Mouse (Mus musculus): ENCODE measurements around the gene Ing4. TPM values are rescaled to one million over a fixed set of nuclear protein-coding genes. Genes with fewer than 3 reads are reported as not detected.
"Not testable (repeated sequence)": the region's sequence is repeated elsewhere in the genome, so short reads cannot be mapped to it uniquely, and the experiment has no call there.

Ing4 gene
- polyA plus RNA-seq, 1 experiment from 2014 or later = 153 TPM

- Histone ChIP-seq H3K27ac (no peak within 1 kb of the TSS), H3K4me3 (no peak within 1 kb of the TSS), H3K4me1 (replicated peaks) (no peaks in the 10 kb centered on the region), H3K9me3 (no peaks in the 10 kb centered on the region), H3K36me3 (peaks cover 97% of the 10 kb centered on the region), H3K27me3 (ENCODE audit: insufficient read depth, poor library complexity, severe bottlenecking) (no peaks in the 10 kb centered on the region)
- no peak for DNase-seq (ENCODE audit: low spot score)
- whole genome bisulfite sequencing = 38% methylated on average over 20 of the region's 20 CpGs
Measured at GRCm38 (mm10) chr6:125049678-125050077, 10.1 kb downstream of the Ing4 start, which contains the start of gene Acrbp. Acrbp (plus strand) TSS chr6:125049689.

- Histone ChIP-seq H3K27ac (no peak overlapping the region), H3K36me3 (peaks cover 90% of the 10 kb centered on the region), H3K4me1 (replicated peaks) (no peaks in the 10 kb centered on the region), H3K9me3 (no peaks in the 10 kb centered on the region), H3K27me3 (ENCODE audit: insufficient read depth, poor library complexity, severe bottlenecking) (no peaks in the 10 kb centered on the region), H3K4me3 (no peak overlapping the region)
- peak; percentile 18 for DNase-seq (ENCODE audit: low spot score)
- WGBS = 65% methylated on average over 5 of the region's 5 CpGs
Measured at GRCm38 (mm10) chr6:125051237-125051636, 11.7 kb downstream of the Ing4 start.

- no peaks in the 10 kb centered on the region for H3K27me3 ChIP-seq (ENCODE audit: insufficient read depth, poor library complexity, severe bottlenecking)
- peaks cover 19% of the 10 kb centered on the region for H3K4me1 ChIP-seq (replicated peaks)
- H3K9me3 ChIP-seq = no peaks in the 10 kb centered on the region
- H3K36me3 ChIP-seq = 0 out of 2 replicates have a peak, but pooled peaks cover 2% of the 10 kb centered on the region
- peak; percentile 26 for DNase-seq (ENCODE audit: low spot score)
- no peak overlapping the region for H3K4me3 ChIP-seq
- peak overlapping the region; percentile 77; the same call in 1 of the 2 replicates for H3K27ac ChIP-seq
- WGBS = 28% methylated on average over 6 of the region's 6 CpGs
Measured at GRCm38 (mm10) chr6:125061493-125061892, 21.9 kb downstream of the Ing4 start.

GRCm38 (mm10) chr6:125062511-125062910 is 23.0 kb downstream of the Ing4 start:
- no peak for DNase-seq (ENCODE audit: low spot score)
- no peaks in the 10 kb centered on the region for H3K27me3 ChIP-seq (ENCODE audit: insufficient read depth, poor library complexity, severe bottlenecking)
- H3K9me3 ChIP-seq = no peaks in the 10 kb centered on the region
- H3K4me3 ChIP-seq = no peak overlapping the region
- H3K27ac ChIP-seq = no peak overlapping the region
- 80% methylated on average over 5 of the region's 5 CpGs for WGBS
- no peaks in the 10 kb centered on the region for H3K36me3 ChIP-seq
- peaks cover 19% of the 10 kb centered on the region for H3K4me1 ChIP-seq (replicated peaks)

- no peaks in the 10 kb centered on the region for H3K36me3 ChIP-seq
- no peak overlapping the region for H3K4me3 ChIP-seq
- H3K27me3 ChIP-seq (ENCODE audit: insufficient read depth, poor library complexity, severe bottlenecking) = no peaks in the 10 kb centered on the region
- peaks cover 19% of the 10 kb centered on the region for H3K4me1 ChIP-seq (replicated peaks)
- DNase-seq (ENCODE audit: low spot score) = no peak
- 85% methylated on average over 6 of the region's 6 CpGs for WGBS
- no peaks in the 10 kb centered on the region for H3K9me3 ChIP-seq
- H3K27ac ChIP-seq = no peak overlapping the region
Measured at GRCm38 (mm10) chr6:125063906-125064305, 24.3 kb downstream of the Ing4 start.

GRCm38 (mm10) chr6:125065223-125065622 is 25.7 kb downstream of the Ing4 start:
- WGBS = no CpG with 5 or more reads among the region's 1 CpGs
- not testable (repeated sequence) for H3K36me3 ChIP-seq; DNase-seq (ENCODE audit: low spot score); H3K4me3 ChIP-seq; H3K27me3 ChIP-seq (ENCODE audit: insufficient read depth, poor library complexity, severe bottlenecking); H3K27ac ChIP-seq; H3K9me3 ChIP-seq
- peaks cover 19% of the 10 kb centered on the region for H3K4me1 ChIP-seq (replicated peaks)

GRCm38 (mm10) chr6:125067571-125067995 is 28.0 kb downstream of the Ing4 start, which contains the start of gene Lpar5:
Lpar5 (plus strand) TSS chr6:125067920.
- WGBS = 56% methylated on average over 8 of the region's 8 CpGs
- no peak within 1 kb of the TSS for H3K4me3 ChIP-seq
- H3K36me3 ChIP-seq = no peaks in the 10 kb centered on the region
- H3K4me1 ChIP-seq (replicated peaks) = peaks cover 10% of the 10 kb centered on the region
- DNase-seq (ENCODE audit: low spot score) = no peak
- H3K9me3 ChIP-seq = no peaks in the 10 kb centered on the region
- H3K27ac ChIP-seq = no peak within 1 kb of the TSS
- no peaks in the 10 kb centered on the region for H3K27me3 ChIP-seq (ENCODE audit: insufficient read depth, poor library complexity, severe bottlenecking)

- no peak for DNase-seq (ENCODE audit: low spot score)
- Histone ChIP-seq H3K36me3 (no peaks in the 10 kb centered on the region), H3K9me3 (no peaks in the 10 kb centered on the region), H3K27ac (peak overlapping the region; percentile 80), H3K27me3 (ENCODE audit: insufficient read depth, poor library complexity, severe bottlenecking) (no peaks in the 10 kb centered on the region), H3K4me1 (replicated peaks) (peaks cover 9% of the 10 kb centered on the region), H3K4me3 (no peak overlapping the region)
- WGBS = 82% methylated on average over 18 of the region's 18 CpGs
Measured at GRCm38 (mm10) chr6:125071170-125071895, 31.8 kb downstream of the Ing4 start.

- Histone ChIP-seq H3K4me1 (replicated peaks) (peaks cover 9% of the 10 kb centered on the region), H3K36me3 (no peaks in the 10 kb centered on the region), H3K27me3 (ENCODE audit: insufficient read depth, poor library complexity, severe bottlenecking) (no peaks in the 10 kb centered on the region), H3K27ac (peak overlapping the region; percentile 80), H3K4me3 (no peak overlapping the region), H3K9me3 (no peaks in the 10 kb centered on the region)
- DNase-seq (ENCODE audit: low spot score) = no peak
- WGBS = 24% methylated on average over 2 of the region's 2 CpGs
Measured at GRCm38 (mm10) chr6:125071896-125072279, 32.3 kb downstream of the Ing4 start.

GRCm38 (mm10) chr6:125073825-125074224 is 34.3 kb downstream of the Ing4 start:
- 76% methylated on average over 8 of the region's 8 CpGs for WGBS
- no peak for DNase-seq (ENCODE audit: low spot score)
- Histone ChIP-seq H3K4me3 (no peak overlapping the region), H3K36me3 (no peaks in the 10 kb centered on the region), H3K9me3 (no peaks in the 10 kb centered on the region), H3K4me1 (replicated peaks) (peaks cover 9% of the 10 kb centered on the region), H3K27me3 (ENCODE audit: insufficient read depth, poor library complexity, severe bottlenecking) (no peaks in the 10 kb centered on the region), H3K27ac (no peak overlapping the region)

- H3K36me3 ChIP-seq = no peaks in the 10 kb centered on the region
- peak overlapping the region; percentile 57 for H3K4me3 ChIP-seq
- WGBS = 26% methylated on average over 25 of the region's 25 CpGs
- peaks cover 24% of the 10 kb centered on the region for H3K4me1 ChIP-seq (replicated peaks)
- peaks cover 26% of the 10 kb centered on the region for H3K27me3 ChIP-seq (ENCODE audit: insufficient read depth, poor library complexity, severe bottlenecking)
- DNase-seq (ENCODE audit: low spot score) = no peak
- no peaks in the 10 kb centered on the region for H3K9me3 ChIP-seq
- peak overlapping the region; percentile 91 for H3K27ac ChIP-seq
Measured at GRCm38 (mm10) chr6:125081394-125081793, 41.8 kb downstream of the Ing4 start.

- H3K4me1 ChIP-seq (replicated peaks) = peaks cover 24% of the 10 kb centered on the region
- H3K27ac ChIP-seq = peak overlapping the region; percentile 91
- 21% methylated on average over 45 of the region's 45 CpGs for WGBS
- peak overlapping the region; percentile 57 for H3K4me3 ChIP-seq
- H3K9me3 ChIP-seq = no peaks in the 10 kb centered on the region
- DNase-seq (ENCODE audit: low spot score) = peak; percentile 94
- no peaks in the 10 kb centered on the region for H3K36me3 ChIP-seq
- peaks cover 26% of the 10 kb centered on the region for H3K27me3 ChIP-seq (ENCODE audit: insufficient read depth, poor library complexity, severe bottlenecking)
Measured at GRCm38 (mm10) chr6:125081797-125082560, 42.4 kb downstream of the Ing4 start.

- 88% methylated on average over 7 of the region's 7 CpGs for WGBS
- peaks cover 24% of the 10 kb centered on the region for H3K4me1 ChIP-seq (replicated peaks)
- no peaks in the 10 kb centered on the region for H3K36me3 ChIP-seq
- no peak overlapping the region for H3K27ac ChIP-seq
- no peak for DNase-seq (ENCODE audit: low spot score)
- H3K4me3 ChIP-seq = no peak overlapping the region
- H3K27me3 ChIP-seq (ENCODE audit: insufficient read depth, poor library complexity, severe bottlenecking) = peaks cover 26% of the 10 kb centered on the region
- H3K9me3 ChIP-seq = no peaks in the 10 kb centered on the region
Measured at GRCm38 (mm10) chr6:125082801-125083386, 43.3 kb downstream of the Ing4 start.

Data from hindbrain, embryonic 10.5 days (tissue).